Mouse (Mus musculus): Measurements from ENCODE around the gene Rpl27. TPM values are rescaled to one million over a fixed set of nuclear protein-coding genes. Genes with fewer than 3 reads are reported as not detected.

Rpl27 gene
- polyA plus RNA-seq, 1 experiment from 2014 or later = 195 TPM

DNA sequence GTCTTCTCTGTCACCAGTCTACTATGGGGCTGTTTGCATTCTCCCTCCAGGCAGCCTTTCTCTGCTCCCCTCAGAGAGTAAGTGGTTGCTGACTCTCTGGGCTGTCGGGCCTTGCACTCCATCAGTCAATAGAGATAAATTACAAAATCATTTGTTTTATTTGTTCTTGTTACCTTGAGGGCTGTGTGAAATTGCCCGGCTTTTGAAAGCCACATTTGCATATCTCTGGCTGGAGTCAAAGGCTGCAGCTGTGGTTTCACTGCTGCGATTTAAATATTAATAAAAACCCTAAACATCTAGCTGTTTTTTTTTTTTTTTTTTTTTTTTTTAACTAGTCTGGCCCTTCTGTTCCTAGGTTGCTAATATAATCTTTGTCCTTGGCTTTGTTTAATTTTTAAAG lies 41.7 kb downstream of the Rpl27 start:
- no peaks in the 10 kb centered on the region for H3K9me3 ChIP-seq (replicated peaks)
- WGBS (ENCODE audit: insufficient replicate concordance) = 27% methylated on average over 3 of the region's 3 CpGs
- H3K4me3 ChIP-seq (replicated peaks) = no peak overlapping the region
- ATAC-seq (ENCODE audit: insufficient read depth) = no peak
- no peak overlapping the region for H3K27ac ChIP-seq (replicated peaks)
- H3K9ac ChIP-seq = no peak overlapping the region
- H3K4me1 ChIP-seq (replicated peaks) = peaks cover 53% of the 10 kb centered on the region
- H3K27me3 ChIP-seq = peaks cover 8% of the 10 kb centered on the region
- H3K4me2 ChIP-seq = no peak overlapping the region
- H3K36me3 ChIP-seq (replicated peaks) = peaks cover 22% of the 10 kb centered on the region

DNA sequence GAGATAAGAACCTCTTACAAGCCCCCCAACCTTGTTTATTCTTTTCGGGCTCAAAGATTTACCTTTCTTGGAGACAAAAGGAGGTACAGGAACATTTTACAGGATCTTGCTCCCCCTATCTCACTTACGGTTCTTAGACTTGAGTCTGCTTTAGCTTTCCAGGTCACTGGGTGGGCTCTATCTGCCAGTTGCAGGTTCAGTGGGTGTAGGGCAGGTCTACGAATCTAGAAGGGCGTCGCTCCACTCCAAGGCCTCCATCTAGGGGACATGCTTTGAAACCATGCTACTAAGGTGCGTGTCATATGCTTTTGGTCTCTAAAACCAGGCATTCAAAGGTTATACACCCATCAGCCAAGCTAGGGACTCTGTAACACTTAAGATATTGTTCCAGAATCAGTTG lies 42.1 kb downstream of the Rpl27 start:
- no peaks in the 10 kb centered on the region for H3K9me3 ChIP-seq (replicated peaks)
- no peak for ATAC-seq (ENCODE audit: insufficient read depth)
- H3K27me3 ChIP-seq = peaks cover 4% of the 10 kb centered on the region
- H3K27ac ChIP-seq (replicated peaks) = no peak overlapping the region; the same call in 1 of the 2 replicates
- H3K9ac ChIP-seq = no peak overlapping the region
- peaks cover 27% of the 10 kb centered on the region for H3K36me3 ChIP-seq (replicated peaks)
- no peak overlapping the region for H3K4me3 ChIP-seq (replicated peaks)
- 22% methylated on average over 6 of the region's 6 CpGs for whole genome bisulfite sequencing (ENCODE audit: insufficient replicate concordance)
- H3K4me1 ChIP-seq (replicated peaks) = peaks cover 49% of the 10 kb centered on the region
- H3K4me2 ChIP-seq = peak overlapping the region; percentile 31; the same call in 1 of the 2 replicates

DNA sequence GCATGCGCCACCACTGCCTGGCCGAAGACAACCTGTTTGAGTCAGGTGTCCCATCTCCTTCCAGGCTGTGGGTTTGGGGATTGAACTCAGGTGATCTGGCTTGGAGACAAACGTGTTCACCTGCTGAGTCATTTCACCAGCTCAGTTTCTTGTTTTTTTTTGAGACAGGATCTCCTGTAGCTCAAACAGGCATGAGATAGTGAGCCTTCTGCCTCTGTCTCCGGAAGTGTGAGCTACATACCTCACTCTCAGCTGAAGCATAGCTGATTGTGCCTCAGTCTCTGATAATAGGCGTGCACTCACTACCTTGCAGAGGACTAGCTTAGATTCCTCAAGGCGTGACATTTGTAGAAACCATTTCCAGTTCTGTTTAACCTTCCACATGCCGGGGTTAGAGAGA lies 42.7 kb downstream of the Rpl27 start:
- no peak overlapping the region for H3K4me3 ChIP-seq (replicated peaks)
- no peak overlapping the region for H3K9ac ChIP-seq
- no peaks in the 10 kb centered on the region for H3K27me3 ChIP-seq
- peaks cover 32% of the 10 kb centered on the region for H3K36me3 ChIP-seq (replicated peaks)
- H3K27ac ChIP-seq (replicated peaks) = no peak overlapping the region; the same call in none of the 2 replicates
- ATAC-seq (ENCODE audit: insufficient read depth) = no peak
- H3K9me3 ChIP-seq (replicated peaks) = no peaks in the 10 kb centered on the region
- peaks cover 47% of the 10 kb centered on the region for H3K4me1 ChIP-seq (replicated peaks)
- H3K4me2 ChIP-seq = peak overlapping the region; percentile 45
- 31% methylated on average over 7 of the region's 7 CpGs for WGBS (ENCODE audit: insufficient replicate concordance)

DNA sequence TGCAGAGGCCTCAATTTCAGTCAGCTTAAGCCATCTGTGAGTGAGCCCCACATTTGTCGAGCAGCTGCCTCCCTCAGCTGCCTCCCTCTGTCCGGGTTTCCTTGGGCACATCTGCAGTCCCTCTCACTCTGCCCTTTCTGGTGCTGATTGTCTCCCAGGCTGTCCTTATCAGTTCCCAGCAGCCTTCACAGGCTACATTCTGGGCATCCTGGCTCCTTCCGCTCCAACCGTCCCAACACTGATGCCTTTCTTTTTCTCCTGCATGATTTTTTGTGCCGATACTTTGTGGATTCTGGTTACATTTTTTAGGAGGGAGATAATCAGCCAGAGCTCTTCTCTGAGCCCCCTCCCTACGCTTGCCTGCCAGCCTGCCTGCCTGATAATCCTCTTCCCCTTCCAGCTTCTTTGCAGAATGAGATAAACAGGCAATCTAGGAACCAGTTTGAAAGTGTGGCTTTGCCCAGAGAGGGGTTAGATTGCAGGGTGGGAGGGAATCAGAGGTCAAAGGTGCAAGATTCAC lies 43.5 kb downstream of the Rpl27 start:
- no peaks in the 10 kb centered on the region for H3K9me3 ChIP-seq (replicated peaks)
- H3K9ac ChIP-seq = no peak overlapping the region
- H3K4me1 ChIP-seq (replicated peaks) = peaks cover 46% of the 10 kb centered on the region
- WGBS (ENCODE audit: insufficient replicate concordance) = 9% methylated on average over 6 of the region's 6 CpGs
- H3K27ac ChIP-seq (replicated peaks) = peak overlapping the region; percentile 71
- ATAC-seq (ENCODE audit: insufficient read depth) = peak; percentile 86
- H3K4me3 ChIP-seq (replicated peaks) = no peak overlapping the region
- peaks cover 39% of the 10 kb centered on the region for H3K36me3 ChIP-seq (replicated peaks)
- H3K27me3 ChIP-seq = no peaks in the 10 kb centered on the region
- H3K4me2 ChIP-seq = peak overlapping the region; percentile 45

DNA sequence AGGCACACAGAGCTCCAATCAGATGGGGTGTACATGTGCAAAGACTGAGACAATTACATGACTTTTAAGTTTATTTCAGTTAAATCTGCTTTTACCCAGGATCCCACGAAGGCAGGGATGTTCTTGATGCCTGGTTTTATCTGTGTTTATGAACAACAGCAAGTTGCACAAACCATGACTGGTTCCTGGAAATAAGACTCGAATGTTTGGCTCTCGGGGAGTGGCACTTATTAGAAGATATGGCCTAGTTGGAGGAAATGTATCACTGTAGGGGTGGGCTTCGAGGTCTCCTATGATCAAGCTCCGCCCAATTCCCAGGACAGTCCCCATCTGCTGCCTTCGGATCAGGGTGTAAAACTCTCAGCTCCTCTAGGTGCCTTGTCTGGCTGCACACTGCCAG lies 44.0 kb downstream of the Rpl27 start:
- Histone ChIP-seq H3K4me2 (peak overlapping the region; percentile 45), H3K36me3 (replicated peaks) (peaks cover 44% of the 10 kb centered on the region), H3K4me1 (replicated peaks) (peaks cover 40% of the 10 kb centered on the region), H3K9ac (no peak overlapping the region), H3K27me3 (no peaks in the 10 kb centered on the region), H3K27ac (replicated peaks) (peak overlapping the region; percentile 71), H3K9me3 (replicated peaks) (no peaks in the 10 kb centered on the region), H3K4me3 (replicated peaks) (no peak overlapping the region)
- ATAC-seq (ENCODE audit: insufficient read depth) = no peak
- WGBS (ENCODE audit: insufficient replicate concordance) = 25% methylated on average over 6 of the region's 6 CpGs

Small RNA genes within 50 kb of the gene (microRNA-seq; reads per million reads assigned to microRNA genes)
- not detected for gene Mir6929

Other genes starting within 250 kb of the Rpl27 start
- gene Ezh1, start 215.8 kb upstream of the Rpl27 start, polyA plus RNA-seq (2015; fragmentation: Nextera tagmentation; extraction: Ambion mirVana) = 9.8 and 11.0 TPM in 2 replicates
- 20.3 and 25.4 TPM in 2 replicates for gene Ramp2, start 196.3 kb upstream of the Rpl27 start, polyA plus RNA-seq (2015; fragmentation: Nextera tagmentation; extraction: Ambion mirVana)
- gene Vps25, start 188.6 kb upstream of the Rpl27 start, polyA plus RNA-seq (2015; fragmentation: Nextera tagmentation; extraction: Ambion mirVana) = 77.2 and 81.7 TPM in 2 replicates
- 5.1 and 6.7 TPM in 2 replicates for gene Wnk4, start 181.7 kb upstream of the Rpl27 start, polyA plus RNA-seq (2015; fragmentation: Nextera tagmentation; extraction: Ambion mirVana)
- gene Cntd1, start 163.3 kb upstream of the Rpl27 start, polyA plus RNA-seq (2015; fragmentation: Nextera tagmentation; extraction: Ambion mirVana) = 0.67 TPM in 2 replicates
- gene Coa3, start 163.2 kb upstream of the Rpl27 start, polyA plus RNA-seq (2015; fragmentation: Nextera tagmentation; extraction: Ambion mirVana) = 80.5 and 87.1 TPM in 2 replicates
- gene Becn1, start 140.0 kb upstream of the Rpl27 start, polyA plus RNA-seq (2015; fragmentation: Nextera tagmentation; extraction: Ambion mirVana) = 94.0 and 97.1 TPM in 2 replicates
- 189 and 190 TPM in 2 replicates for gene Psme3, start 126.1 kb upstream of the Rpl27 start, polyA plus RNA-seq (2015; fragmentation: Nextera tagmentation; extraction: Ambion mirVana)
- gene Aoc2, start 117.2 kb upstream of the Rpl27 start, polyA plus RNA-seq (2015; fragmentation: Nextera tagmentation; extraction: Ambion mirVana) = 1.4 and 1.5 TPM in 2 replicates
- gene Aoc3, start 111.7 kb upstream of the Rpl27 start, polyA plus RNA-seq (2015; fragmentation: Nextera tagmentation; extraction: Ambion mirVana) = 0.06 TPM in 1 of 2 replicates, not detected in the other
- gene G6pc, start 74.7 kb upstream of the Rpl27 start, polyA plus RNA-seq (2015; fragmentation: Nextera tagmentation; extraction: Ambion mirVana) = not detected in 2 replicates
- 37.2 and 37.3 TPM in 2 replicates for gene Aarsd1, start 24.7 kb upstream of the Rpl27 start, polyA plus RNA-seq (2015; fragmentation: Nextera tagmentation; extraction: Ambion mirVana)
- 2.1 and 3.1 TPM in 2 replicates for gene Gm27029, start 17.5 kb upstream of the Rpl27 start, polyA plus RNA-seq (2015; fragmentation: Nextera tagmentation; extraction: Ambion mirVana)
- gene Rundc1, start 17.2 kb upstream of the Rpl27 start, polyA plus RNA-seq (2015; fragmentation: Nextera tagmentation; extraction: Ambion mirVana) = 5.7 TPM in 2 replicates
- 1.3 and 1.4 TPM in 2 replicates for gene Ptges3l, start 17.0 kb upstream of the Rpl27 start, polyA plus RNA-seq (2015; fragmentation: Nextera tagmentation; extraction: Ambion mirVana)
- 29.6 and 30.4 TPM in 2 replicates for gene Ifi35, start 6.1 kb downstream of the Rpl27 start, polyA plus RNA-seq (2015; fragmentation: Nextera tagmentation; extraction: Ambion mirVana)
- gene Rnd2, start 22.7 kb downstream of the Rpl27 start, polyA plus RNA-seq (2015; fragmentation: Nextera tagmentation; extraction: Ambion mirVana) = 2.0 and 2.1 TPM in 2 replicates
- gene Vat1, start 23.9 kb downstream of the Rpl27 start, polyA plus RNA-seq (2015; fragmentation: Nextera tagmentation; extraction: Ambion mirVana) = 10.0 and 10.8 TPM in 2 replicates
- gene Brca1, start 109.7 kb downstream of the Rpl27 start, polyA plus RNA-seq (2015; fragmentation: Nextera tagmentation; extraction: Ambion mirVana) = 11.5 and 12.5 TPM in 2 replicates
- 39.5 and 49.8 TPM in 2 replicates for gene Nbr1, start 109.9 kb downstream of the Rpl27 start, polyA plus RNA-seq (2015; fragmentation: Nextera tagmentation; extraction: Ambion mirVana)
- 7.7 and 7.8 TPM in 2 replicates for gene Tmem106a, start 139.9 kb downstream of the Rpl27 start, polyA plus RNA-seq (2015; fragmentation: Nextera tagmentation; extraction: Ambion mirVana)
- 0.16 TPM in 1 of 2 replicates, not detected in the other for gene Gm11634, start 157.0 kb downstream of the Rpl27 start, polyA plus RNA-seq (2015; fragmentation: Nextera tagmentation; extraction: Ambion mirVana)
- gene Rdm1, start 184.9 kb downstream of the Rpl27 start, polyA plus RNA-seq (2015; fragmentation: Nextera tagmentation; extraction: Ambion mirVana) = 10.7 and 12.1 TPM in 2 replicates
- 0.82 and 0.94 TPM in 2 replicates for gene Arl4d, start 223.2 kb downstream of the Rpl27 start, polyA plus RNA-seq (2015; fragmentation: Nextera tagmentation; extraction: Ambion mirVana)